Mouse (Mus musculus): ENCODE results near the gene Mpo. TPM values are rescaled to one million over a fixed set of nuclear protein-coding genes. Genes with fewer than 3 reads are reported as not detected.
A peak's percentile ranks its signal among the peaks of the same experiment; 100 is the strongest.

The Mpo gene
- polyA plus RNA-seq, 1 experiment from 2014 or later, result 19.0 TPM

DNA sequence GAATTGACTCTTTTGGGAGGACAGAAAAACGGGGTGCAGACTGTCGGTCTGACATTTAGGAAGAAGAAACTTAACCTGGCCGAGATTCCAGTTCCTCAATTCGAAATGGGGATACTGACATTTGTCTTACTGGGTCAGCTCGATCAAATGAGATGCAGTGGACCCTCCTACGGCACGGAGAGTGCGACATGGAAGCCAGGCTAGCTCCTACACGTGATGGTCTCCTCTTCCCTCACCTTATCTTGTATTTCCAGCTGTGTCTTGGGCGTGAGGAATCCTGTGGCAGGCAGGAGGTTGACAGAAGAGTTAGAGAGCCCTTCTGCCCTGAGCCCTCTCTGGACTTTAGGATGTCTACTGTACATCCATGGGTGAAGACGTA is 43.3 kb upstream of the Mpo start:
- no peak for ATAC-seq (ENCODE audit: insufficient read depth, low FRiP score)
- WGBS, result 75% methylated on average over 11 of the region's 11 CpGs

DNA sequence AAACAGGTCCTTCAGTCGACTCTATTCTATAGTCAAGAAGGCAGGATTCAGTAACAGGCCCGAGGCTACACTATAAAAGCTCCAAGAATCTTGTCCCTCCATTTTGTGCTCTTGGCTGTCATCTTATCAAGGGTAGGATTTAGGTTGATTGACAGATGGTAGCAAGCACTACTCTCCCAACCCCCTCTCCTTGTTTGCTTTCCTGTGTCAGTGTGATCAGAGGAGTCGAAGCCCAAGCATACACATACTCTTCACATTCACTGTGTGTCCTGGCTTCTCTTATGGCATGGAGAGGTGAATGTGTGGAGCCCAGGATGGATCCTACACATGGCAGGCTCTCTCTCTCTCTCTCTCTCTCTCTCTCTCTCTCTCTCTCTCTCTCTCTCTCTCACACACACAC is 42.9 kb upstream of the Mpo start:
- H3K27ac ChIP-seq (ENCODE audit: low read length), result peak overlapping the region; percentile 64; the same call in 1 of the 2 replicates

More for the DNA sequence above, 43.3 kb upstream of the Mpo start:
- Histone ChIP-seq H3K4me1 (ENCODE audit: control insufficient read depth, insufficient read depth, low read length) (peaks cover 15% of the 10 kb centered on the region; the same call in 1 of the 2 replicates), H3K27ac (ENCODE audit: low read length) (peak overlapping the region; percentile 64), H3K36me3 (ENCODE audit: control insufficient read depth, insufficient read depth, low read length) (no peaks in the 10 kb centered on the region), H3K9ac (ENCODE audit: low read length) (no peak overlapping the region), H3K4me3 (replicated peaks; ENCODE audit: low read length) (no peak overlapping the region), H3K9me3 (replicated peaks; ENCODE audit: control insufficient read depth, low read length) (no peaks in the 10 kb centered on the region), H3K27me3 (ENCODE audit: control insufficient read depth, insufficient read depth, low read length) (no peaks in the 10 kb centered on the region), H3K4me2 (ENCODE audit: low read depth, low read length) (no peak overlapping the region)

DNA sequence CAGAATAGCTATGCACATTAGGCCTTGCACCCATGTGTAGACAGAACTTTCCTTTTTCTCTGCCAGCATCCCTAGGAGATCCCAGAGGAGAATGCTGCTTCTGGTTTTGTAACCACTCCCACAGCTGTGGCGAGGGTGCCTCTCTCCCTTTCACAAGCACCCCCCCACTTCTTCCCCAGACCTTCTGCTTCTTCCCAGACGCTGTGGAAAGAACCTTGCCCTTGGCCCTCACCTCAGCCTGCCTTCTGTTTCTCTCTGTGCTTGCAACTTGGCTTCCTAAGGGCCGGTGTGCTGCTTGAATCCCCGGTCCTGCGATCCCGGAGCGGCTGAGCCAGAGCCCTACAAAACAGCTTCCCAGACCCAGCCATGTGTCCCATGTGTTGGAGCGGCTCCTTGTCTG is 42.4 kb upstream of the Mpo start:
- no peak for ATAC-seq (ENCODE audit: insufficient read depth, low FRiP score)
- peaks cover 15% of the 10 kb centered on the region; the same call in 1 of the 2 replicates for H3K4me1 ChIP-seq (ENCODE audit: control insufficient read depth, insufficient read depth, low read length)
- H3K27ac ChIP-seq (ENCODE audit: low read length), result peak overlapping the region; percentile 56

More for the DNA sequence above, 42.9 kb upstream of the Mpo start:
- no peaks in the 10 kb centered on the region for H3K27me3 ChIP-seq (ENCODE audit: control insufficient read depth, insufficient read depth, low read length)
- H3K4me2 ChIP-seq (ENCODE audit: low read depth, low read length), result no peak overlapping the region
- 70% methylated on average over 3 of the region's 3 CpGs for WGBS
- no peak for ATAC-seq (ENCODE audit: insufficient read depth, low FRiP score)
- H3K36me3 ChIP-seq (ENCODE audit: control insufficient read depth, insufficient read depth, low read length), result no peaks in the 10 kb centered on the region
- H3K9me3 ChIP-seq (replicated peaks; ENCODE audit: control insufficient read depth, low read length), result no peaks in the 10 kb centered on the region
- H3K4me3 ChIP-seq (replicated peaks; ENCODE audit: low read length), result no peak overlapping the region
- H3K4me1 ChIP-seq (ENCODE audit: control insufficient read depth, insufficient read depth, low read length), result peaks cover 15% of the 10 kb centered on the region; the same call in 1 of the 2 replicates
- no peak overlapping the region for H3K9ac ChIP-seq (ENCODE audit: low read length)

GRCm38 (mm10) chr11:87751491-87751966 is 41.9 kb upstream of the Mpo start:
- WGBS, result 60% methylated on average over 4 of the region's 4 CpGs
- Histone ChIP-seq H3K9ac (ENCODE audit: low read length) (no peak overlapping the region), H3K4me1 (ENCODE audit: control insufficient read depth, insufficient read depth, low read length) (peaks cover 15% of the 10 kb centered on the region; the same call in 1 of the 2 replicates), H3K27me3 (ENCODE audit: control insufficient read depth, insufficient read depth, low read length) (no peaks in the 10 kb centered on the region), H3K27ac (ENCODE audit: low read length) (peak overlapping the region; percentile 57), H3K4me2 (ENCODE audit: low read depth, low read length) (no peak overlapping the region), H3K36me3 (ENCODE audit: control insufficient read depth, insufficient read depth, low read length) (no peaks in the 10 kb centered on the region), H3K9me3 (replicated peaks; ENCODE audit: control insufficient read depth, low read length) (no peaks in the 10 kb centered on the region), H3K4me3 (replicated peaks; ENCODE audit: low read length) (no peak overlapping the region)
- ATAC-seq (ENCODE audit: insufficient read depth, low FRiP score), result no peak

More for the DNA sequence above, 42.4 kb upstream of the Mpo start:
- Histone ChIP-seq H3K27me3 (ENCODE audit: control insufficient read depth, insufficient read depth, low read length) (no peaks in the 10 kb centered on the region), H3K4me2 (ENCODE audit: low read depth, low read length) (no peak overlapping the region), H3K9me3 (replicated peaks; ENCODE audit: control insufficient read depth, low read length) (no peaks in the 10 kb centered on the region), H3K36me3 (ENCODE audit: control insufficient read depth, insufficient read depth, low read length) (no peaks in the 10 kb centered on the region), H3K9ac (ENCODE audit: low read length) (no peak overlapping the region), H3K4me3 (replicated peaks; ENCODE audit: low read length) (no peak overlapping the region)
- WGBS, result 78% methylated on average over 8 of the region's 8 CpGs

DNA sequence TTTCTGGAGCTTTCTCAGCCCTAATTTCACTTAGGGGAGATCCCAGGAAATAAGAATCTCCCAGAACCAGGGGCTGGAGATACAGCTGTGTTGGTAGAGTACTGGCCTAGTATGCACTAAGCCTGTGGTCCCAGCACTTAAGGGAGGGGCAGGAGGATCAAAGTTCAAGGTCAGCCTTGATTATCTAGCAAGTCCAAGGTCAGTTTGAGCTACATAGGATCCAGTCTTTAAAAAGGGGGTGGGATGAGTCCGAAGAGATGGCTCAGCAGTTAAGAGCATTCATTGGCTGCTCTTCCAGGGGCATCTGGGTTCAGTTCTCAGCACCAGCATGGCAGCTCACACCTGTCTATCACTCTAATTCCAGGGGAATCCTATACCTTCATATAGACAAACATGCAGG is 41.1 kb upstream of the Mpo start:
- H3K4me2 ChIP-seq (ENCODE audit: low read depth, low read length), result 0 out of 2 replicates have a peak overlapping the region, but pooled peaks have one; percentile 9
- no peaks in the 10 kb centered on the region for H3K36me3 ChIP-seq (ENCODE audit: control insufficient read depth, insufficient read depth, low read length)
- no peaks in the 10 kb centered on the region for H3K27me3 ChIP-seq (ENCODE audit: control insufficient read depth, insufficient read depth, low read length)
- H3K9ac ChIP-seq (ENCODE audit: low read length), result no peak overlapping the region
- H3K9me3 ChIP-seq (replicated peaks; ENCODE audit: control insufficient read depth, low read length), result no peaks in the 10 kb centered on the region
- peak overlapping the region; percentile 57; the same call in 1 of the 2 replicates for H3K27ac ChIP-seq (ENCODE audit: low read length)
- no peak for ATAC-seq (ENCODE audit: insufficient read depth, low FRiP score)
- peaks cover 15% of the 10 kb centered on the region; the same call in 1 of the 2 replicates for H3K4me1 ChIP-seq (ENCODE audit: control insufficient read depth, insufficient read depth, low read length)
- WGBS, result 66% methylated on average over 1 of the region's 1 CpGs
- H3K4me3 ChIP-seq (replicated peaks; ENCODE audit: low read length), result no peak overlapping the region

GRCm38 (mm10) chr11:87753255-87753654 is 40.1 kb upstream of the Mpo start:
- no peak overlapping the region for H3K4me3 ChIP-seq (replicated peaks; ENCODE audit: low read length)
- H3K4me2 ChIP-seq (ENCODE audit: low read depth, low read length), result no peak overlapping the region
- 78% methylated on average over 8 of the region's 8 CpGs for WGBS
- no peaks in the 10 kb centered on the region for H3K27me3 ChIP-seq (ENCODE audit: control insufficient read depth, insufficient read depth, low read length)
- no peak for ATAC-seq (ENCODE audit: insufficient read depth, low FRiP score)
- H3K27ac ChIP-seq (ENCODE audit: low read length), result no peak overlapping the region
- H3K9ac ChIP-seq (ENCODE audit: low read length), result no peak overlapping the region
- H3K36me3 ChIP-seq (ENCODE audit: control insufficient read depth, insufficient read depth, low read length), result no peaks in the 10 kb centered on the region
- H3K4me1 ChIP-seq (ENCODE audit: control insufficient read depth, insufficient read depth, low read length), result peaks cover 15% of the 10 kb centered on the region; the same call in 1 of the 2 replicates
- H3K9me3 ChIP-seq (replicated peaks; ENCODE audit: control insufficient read depth, low read length), result no peaks in the 10 kb centered on the region

DNA sequence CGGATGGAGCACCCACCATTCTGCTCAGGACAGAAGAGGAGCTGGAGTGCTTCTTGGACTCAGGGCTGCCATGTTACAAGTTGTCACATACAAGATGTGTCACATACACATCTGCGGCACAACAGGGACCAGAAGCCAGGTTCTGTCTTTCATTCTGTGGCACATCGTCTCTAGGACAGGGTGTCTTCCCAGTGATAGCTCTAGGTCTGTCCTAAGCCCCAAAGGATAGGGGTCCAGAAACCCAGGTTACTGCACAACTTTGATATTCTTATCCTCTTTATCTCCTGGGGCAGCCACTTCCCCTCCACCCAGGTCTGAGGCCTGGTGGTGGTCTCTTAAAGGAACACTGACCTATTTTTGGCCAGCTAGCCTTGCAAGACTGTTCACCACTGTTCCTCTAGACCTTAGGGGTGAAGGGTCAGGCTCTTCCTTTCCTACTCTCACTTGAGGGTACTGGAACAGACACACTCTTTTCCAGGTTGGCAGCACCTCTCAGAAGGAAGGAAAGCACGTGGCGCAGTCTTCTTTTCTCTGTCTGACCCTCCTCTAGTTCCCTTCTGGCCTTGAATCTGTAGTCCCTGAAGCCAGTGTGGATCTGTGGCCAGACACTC is 39.4 kb upstream of the Mpo start:
- Histone ChIP-seq H3K4me3 (replicated peaks; ENCODE audit: low read length) (no peak overlapping the region), H3K36me3 (ENCODE audit: control insufficient read depth, insufficient read depth, low read length) (no peaks in the 10 kb centered on the region), H3K27ac (ENCODE audit: low read length) (no peak overlapping the region), H3K9ac (ENCODE audit: low read length) (no peak overlapping the region), H3K4me2 (ENCODE audit: low read depth, low read length) (no peak overlapping the region), H3K9me3 (replicated peaks; ENCODE audit: control insufficient read depth, low read length) (no peaks in the 10 kb centered on the region), H3K27me3 (ENCODE audit: control insufficient read depth, insufficient read depth, low read length) (no peaks in the 10 kb centered on the region), H3K4me1 (ENCODE audit: control insufficient read depth, insufficient read depth, low read length) (peaks cover 8% of the 10 kb centered on the region; the same call in 1 of the 2 replicates)
- ATAC-seq (ENCODE audit: insufficient read depth, low FRiP score), result no peak
- WGBS, result 85% methylated on average over 5 of the region's 5 CpGs

GRCm38 (mm10) chr11:87754603-87755002 is 38.8 kb upstream of the Mpo start:
- 62% methylated on average over 5 of the region's 5 CpGs for WGBS
- Histone ChIP-seq H3K4me1 (ENCODE audit: control insufficient read depth, insufficient read depth, low read length) (peaks cover 3% of the 10 kb centered on the region; the same call in 1 of the 2 replicates), H3K27me3 (ENCODE audit: control insufficient read depth, insufficient read depth, low read length) (no peaks in the 10 kb centered on the region), H3K36me3 (ENCODE audit: control insufficient read depth, insufficient read depth, low read length) (no peaks in the 10 kb centered on the region), H3K9ac (ENCODE audit: low read length) (no peak overlapping the region), H3K4me2 (ENCODE audit: low read depth, low read length) (no peak overlapping the region), H3K9me3 (replicated peaks; ENCODE audit: control insufficient read depth, low read length) (no peaks in the 10 kb centered on the region), H3K4me3 (replicated peaks; ENCODE audit: low read length) (no peak overlapping the region), H3K27ac (ENCODE audit: low read length) (peak overlapping the region; percentile 2; the same call in 1 of the 2 replicates)
- no peak for ATAC-seq (ENCODE audit: insufficient read depth, low FRiP score)

GRCm38 (mm10) chr11:87755360-87756017 is 37.9 kb upstream of the Mpo start:
- peak; percentile 52; the same call in 1 of the 2 replicates for ATAC-seq (ENCODE audit: insufficient read depth, low FRiP score)

More at GRCm38 (mm10) chr11:87755360-87756017, 37.9 kb upstream of the Mpo start:
- Histone ChIP-seq H3K4me1 (ENCODE audit: control insufficient read depth, insufficient read depth, low read length) (no peaks in the 10 kb centered on the region; the same call in 1 of the 2 replicates), H3K4me3 (replicated peaks; ENCODE audit: low read length) (peak overlapping the region; percentile 34), H3K27me3 (ENCODE audit: control insufficient read depth, insufficient read depth, low read length) (peaks cover 5% of the 10 kb centered on the region), H3K9ac (ENCODE audit: low read length) (no peak overlapping the region), H3K4me2 (ENCODE audit: low read depth, low read length) (no peak overlapping the region), H3K36me3 (ENCODE audit: control insufficient read depth, insufficient read depth, low read length) (no peaks in the 10 kb centered on the region), H3K9me3 (replicated peaks; ENCODE audit: control insufficient read depth, low read length) (no peaks in the 10 kb centered on the region), H3K27ac (ENCODE audit: low read length) (no peak overlapping the region)
- WGBS, result 67% methylated on average over 17 of the region's 17 CpGs

Data from stomach, embryonic 16.5 days (tissue).